Mouse (Mus musculus): Measurements from ENCODE around the gene Llcfc1.

The Llcfc1 gene

GRCm38 (mm10) chr6:41704123-41704522 is 19.9 kb downstream of the Llcfc1 start, which contains the start of gene Kel:
Gene Kel, minus strand, starts transcription at chr6:41704339.
- DNase-seq (ENCODE audit: low spot score in 2 of 2), result no peak

- DNase-seq (ENCODE audit: low spot score in 2 of 2), result no peak
Observed at GRCm38 (mm10) chr6:41706275-41706674, 22.0 kb downstream of the Llcfc1 start.

- no peak for DNase-seq (ENCODE audit: low spot score in 2 of 2)
Observed at GRCm38 (mm10) chr6:41710281-41710680, 26.1 kb downstream of the Llcfc1 start.

GRCm38 (mm10) chr6:41721430-41721829 is 37.2 kb downstream of the Llcfc1 start:
- DNase-seq (ENCODE audit: low spot score in 2 of 2), result no peak

- DNase-seq (ENCODE audit: low spot score in 2 of 2), result no peak
Observed at GRCm38 (mm10) chr6:41727989-41728609, 43.9 kb downstream of the Llcfc1 start.

- DNase-seq (ENCODE audit: low spot score in 2 of 2), result peak in 1 of 2 experiments; percentile 14
Observed at GRCm38 (mm10) chr6:41734719-41735470, 50.7 kb downstream of the Llcfc1 start.
